Mouse (Mus musculus) embryo, embryonic 11.5 days (tissue): Measurements from ENCODE around the gene Huwe1.

Experiments
- DNase-seq: peaks from one replicate; pipeline ENCODE4 v3.0.0-alpha.2; 2012; ENCODE audit warnings: low read depth, low spot score

Huwe1 gene

GRCm38 (mm10) chrX:151800701-151801511 is at the start of gene Huwe1:
Gene Huwe1 (plus strand): TSS chrX:151800807.
- peak; percentile 68 for DNase-seq

- no peak for DNase-seq
These were observed 20.3 kb upstream of the Huwe1 start for GRCm38 (mm10) chrX:151780348-151780747.

DNA sequence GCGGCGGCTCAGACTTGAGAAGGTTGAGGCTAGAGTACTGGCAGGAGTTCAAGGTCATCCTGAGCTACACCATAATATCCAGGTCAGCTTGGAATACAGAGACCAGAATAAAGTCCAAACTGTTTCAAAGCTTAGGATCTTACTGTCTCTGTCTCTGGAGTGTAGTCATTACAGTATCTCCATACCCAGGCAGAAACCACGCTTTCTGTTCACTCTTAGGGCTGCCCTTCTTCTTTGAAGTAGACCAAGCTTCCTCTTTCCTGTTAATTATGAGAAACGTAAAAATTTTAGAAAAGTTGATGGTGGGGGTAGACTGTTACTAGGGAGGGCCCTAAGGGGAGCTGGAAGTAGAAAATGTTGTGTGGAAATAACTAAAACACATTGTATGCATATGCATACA is 17.7 kb upstream of the Huwe1 start:
- no peak for DNase-seq

GRCm38 (mm10) chrX:151792766-151793165 is 7.8 kb upstream of the Huwe1 start:
- no peak for DNase-seq

- no peak for DNase-seq
These were observed 2.6 kb upstream of the Huwe1 start for GRCm38 (mm10) chrX:151797970-151798369.

DNA sequence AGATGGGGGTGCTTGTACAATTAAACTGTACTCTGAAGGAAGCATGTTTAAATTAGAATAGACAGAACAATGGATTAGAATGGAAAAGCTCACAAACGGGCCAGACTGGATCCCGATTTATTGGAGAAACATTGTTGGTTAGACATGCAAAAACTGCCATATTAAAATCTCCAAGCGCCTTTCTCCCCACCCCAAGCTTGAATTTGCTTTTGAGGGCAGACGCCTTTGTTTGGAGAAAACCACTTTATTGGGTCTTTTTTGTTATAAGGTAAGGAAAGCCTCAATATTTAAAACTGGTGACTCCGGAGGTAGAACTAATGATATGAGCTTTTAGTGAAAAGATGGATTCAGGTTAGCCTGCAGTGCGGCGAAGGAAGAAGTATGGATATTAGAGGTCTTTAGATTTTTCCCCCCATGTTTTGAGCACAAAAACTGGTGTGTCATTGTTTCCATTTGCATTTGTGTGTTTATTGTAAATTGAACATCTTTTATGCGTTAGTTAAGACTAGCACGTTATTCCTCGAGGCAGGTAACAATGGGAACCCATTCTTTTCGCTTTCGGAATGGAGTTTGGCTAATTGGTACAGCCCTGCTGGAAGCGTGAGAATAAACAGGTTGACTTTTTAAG is 1.8 kb downstream of the Huwe1 start:
- no peak for DNase-seq

- DNase-seq = peak; percentile 94
These were observed 2.6 kb downstream of the Huwe1 start for GRCm38 (mm10) chrX:151802956-151803776.

GRCm38 (mm10) chrX:151803777-151804101 is 3.1 kb downstream of the Huwe1 start:
- DNase-seq = no peak

GRCm38 (mm10) chrX:151804388-151804787 is 3.8 kb downstream of the Huwe1 start:
- no peak for DNase-seq

GRCm38 (mm10) chrX:151811481-151811880 is 10.9 kb downstream of the Huwe1 start:
- DNase-seq = no peak

GRCm38 (mm10) chrX:151813656-151814055 is 13.0 kb downstream of the Huwe1 start:
- no peak for DNase-seq

- no peak for DNase-seq
These were observed 17.1 kb downstream of the Huwe1 start for GRCm38 (mm10) chrX:151817712-151818111.

- DNase-seq = no peak
These were observed 28.4 kb downstream of the Huwe1 start for GRCm38 (mm10) chrX:151828971-151829370.

GRCm38 (mm10) chrX:151831260-151831659 is 30.7 kb downstream of the Huwe1 start:
- no peak for DNase-seq

DNA sequence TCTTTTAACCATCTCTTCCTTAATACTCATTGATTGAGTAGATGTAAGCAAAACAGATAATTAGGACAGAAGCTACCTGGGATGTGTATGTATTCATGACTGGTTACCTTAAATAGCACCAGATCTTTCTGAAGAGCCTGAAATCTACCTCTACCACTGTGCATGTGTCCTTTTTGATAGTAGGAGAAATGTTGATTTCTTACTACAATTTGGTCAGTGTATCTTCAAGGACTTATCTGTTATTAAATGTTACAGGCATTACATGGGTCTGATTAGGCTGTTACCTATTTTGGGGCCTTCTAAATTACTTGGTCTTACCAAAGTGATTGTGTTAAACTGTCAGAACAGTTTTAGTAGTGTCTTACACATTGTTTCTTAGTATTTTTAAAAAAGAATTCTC is 32.4 kb downstream of the Huwe1 start:
- DNase-seq = no peak

- DNase-seq = no peak
These were observed 58.8 kb downstream of the Huwe1 start for GRCm38 (mm10) chrX:151859436-151859835.

- no peak for DNase-seq
These were observed 110.1 kb downstream of the Huwe1 start for GRCm38 (mm10) chrX:151910692-151911091.

- DNase-seq = no peak
These were observed 111.7 kb downstream of the Huwe1 start for GRCm38 (mm10) chrX:151912267-151912666.

- DNase-seq = no peak
These were observed 128.8 kb downstream of the Huwe1 start for GRCm38 (mm10) chrX:151929390-151929789.

DNA sequence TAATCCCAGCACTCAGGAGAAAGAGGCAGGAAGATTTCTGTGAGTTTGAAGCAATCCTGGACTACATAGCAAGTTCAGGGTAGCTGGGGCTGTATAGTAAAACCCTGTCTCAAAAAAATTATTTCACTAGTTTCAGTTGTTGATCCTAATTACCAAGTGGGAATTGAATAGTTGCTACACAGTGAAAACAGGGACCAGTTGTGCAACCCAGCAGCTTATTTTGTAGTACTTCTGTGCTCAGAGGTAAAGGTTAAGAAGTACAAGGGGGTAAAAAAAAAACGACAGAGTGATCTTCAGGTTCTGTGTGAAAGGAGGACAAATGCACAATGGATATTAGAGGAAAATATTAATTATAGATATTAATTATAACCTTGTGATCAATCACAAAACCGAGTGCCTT is 138.2 kb downstream of the Huwe1 start:
- no peak for DNase-seq

GRCm38 (mm10) chrX:151946986-151947385 is 146.4 kb downstream of the Huwe1 start:
- peak; percentile 2 for DNase-seq

DNA sequence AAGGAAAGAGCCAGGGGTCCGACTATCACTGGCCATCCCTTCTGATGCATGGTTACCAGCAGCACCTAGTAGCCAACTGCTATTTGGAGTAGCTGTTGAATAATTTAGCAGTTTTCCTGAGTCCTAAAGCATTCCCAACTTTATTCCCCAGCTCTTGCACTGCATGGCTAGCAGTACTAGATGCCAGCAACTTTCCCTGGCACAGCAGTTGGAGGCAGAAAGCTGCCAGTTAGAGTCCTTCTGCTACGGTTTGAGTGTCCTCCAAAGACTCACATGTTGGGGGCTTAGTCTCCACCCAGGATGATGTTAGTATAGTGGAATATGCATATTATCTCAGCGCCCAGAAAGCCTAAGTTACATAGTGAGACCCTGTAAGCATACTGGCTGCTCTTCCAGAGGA is 147.2 kb downstream of the Huwe1 start:
- no peak for DNase-seq
